Mouse (Mus musculus): ENCODE measurements around the gene Thrsp.
"Not testable (repeated sequence)": the region's sequence is repeated elsewhere in the genome, so short reads cannot be mapped to it uniquely, and the experiment has no call there.

DNA sequence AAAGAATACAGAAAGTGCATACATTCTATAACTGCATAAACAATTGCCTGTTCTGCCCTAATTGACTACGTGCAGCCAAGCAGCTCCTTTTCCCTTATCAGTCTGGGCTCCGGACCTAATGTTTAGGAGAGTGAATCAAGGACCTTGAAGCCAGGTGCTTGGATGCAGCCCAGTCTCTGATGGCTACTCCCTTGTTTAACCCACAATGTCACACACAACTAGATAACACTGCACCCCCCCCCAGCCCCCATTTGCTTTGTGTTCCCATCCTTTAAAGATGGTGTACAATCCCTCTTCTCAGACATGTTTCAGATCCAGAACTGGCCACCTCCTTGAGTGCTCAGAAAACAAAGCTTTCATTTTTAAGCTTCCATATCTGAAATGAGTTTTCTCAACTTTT, 33.5 kb upstream of the Thrsp start, which contains the start of gene Kctd14:
- TF ChIP-seq CTCF (IDR thresholded peaks at IDR 0.05; ENCODE audit: control insufficient read depth, insufficient read depth, low read length); POLR2A (IDR thresholded peaks at IDR 0.05; ENCODE audit: borderline replicate concordance, control insufficient read depth, low read depth, low read length): not testable (repeated sequence)
